Mouse (Mus musculus) C3H10T1/2 (cell line): Measurements from ENCODE around the gene Ddi1. TPM values are rescaled to one million over a fixed set of nuclear protein-coding genes. Genes with fewer than 3 reads are reported as not detected.

Experiments
- polyA plus RNA-seq, 2 experiments: library from polyadenylated mRNA; unstranded; fragments of >200 nt; fragmentation: generic; extraction: Trizol; gene quantifications; one replicate each; pipeline ENCODE4 v1.2.1; 2012; ENCODE audit warnings: missing spikeins in 2 of 2

Gene Ddi1
- not detected for polyA plus RNA-seq

DNA sequence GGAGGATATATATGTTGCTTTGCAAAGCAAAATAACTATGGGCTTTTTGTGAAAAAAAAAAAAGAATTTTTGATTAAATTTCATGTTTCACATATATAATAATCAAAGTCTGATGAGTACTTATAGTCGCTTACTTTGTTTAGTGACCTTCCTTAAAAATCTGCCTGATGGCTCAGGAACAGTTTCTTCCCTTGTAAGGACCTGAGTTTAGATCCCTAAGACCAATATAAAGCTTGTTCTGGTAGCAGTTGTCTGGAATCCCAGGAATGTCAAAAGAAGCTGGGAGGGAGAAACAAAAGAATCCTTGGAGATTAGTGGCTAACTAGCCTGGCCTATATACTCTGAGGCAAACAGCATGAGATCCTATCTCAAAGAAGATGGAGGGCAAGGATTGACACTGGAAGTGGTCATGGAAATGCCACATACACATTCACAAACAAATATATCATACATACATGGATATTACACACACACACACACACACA, at the start of gene Ddi1:
Gene Ddi1, minus strand, starts transcription at position 51 of the 485 bp plus-strand sequence.

Other genes starting within 250 kb of the Ddi1 start
- gene Pdgfd, start 101.3 kb downstream of the Ddi1 start, polyA plus RNA-seq = under 1 TPM in 1 of 2 experiments, not detected in 1; 0.08 TPM